Mouse (Mus musculus) MEL (cell line): ENCODE results near the gene Pafah1b1. TPM values are rescaled to one million over a fixed set of nuclear protein-coding genes. Genes with fewer than 3 reads are reported as not detected.

Experiments
- DNase-seq: peaks from one replicate; pipeline ENCODE4 v3.0.0; 2011; ENCODE audit warnings: low read depth, low spot score
- H3K27ac ChIP-seq: 2 replicates; pipeline ENCODE4 v1.5.1; 2012; ENCODE audit warnings: low read depth, mild to moderate bottlenecking, control low read depth, low read length, moderate library complexity; ENCODE audit not compliant: control insufficient read depth
- H3K27me3 ChIP-seq, 2 experiments: fragments of 150-350 bp in 1 of 2; sonication (generic) in 1 of 2; 2 replicates each; pipeline ENCODE4 v1.6.1; 2012; ENCODE audit warnings: low read length in 2 of 2, mild to moderate bottlenecking in 2 of 2, improper control_type of control experiment in 1 of 2, moderate library complexity in 1 of 2; ENCODE audit not compliant: insufficient read depth in 2 of 2, control insufficient read depth in 1 of 2
- H3K36me3 ChIP-seq, 2 experiments: 2 replicates each; pipeline ENCODE4 v1.6.1; 2012 to 2014; ENCODE audit warnings: low read length in 2 of 2, improper control_type of control experiment in 1 of 2, inconsistent platforms in 1 of 2, mild to moderate bottlenecking in 1 of 2; ENCODE audit not compliant: insufficient read depth in 2 of 2, control insufficient read depth in 1 of 2
- H3K4me1 ChIP-seq, 2 experiments: fragments of 150-350 bp in 1 of 2; sonication (generic) in 1 of 2; 2 replicates each; pipeline ENCODE4 v1.6.1; 2012; ENCODE audit warnings: low read length in 2 of 2, improper control_type of control experiment in 1 of 2, mild to moderate bottlenecking in 1 of 2; ENCODE audit not compliant: insufficient read depth in 2 of 2, control insufficient read depth in 1 of 2
- H3K4me3 ChIP-seq, 2 experiments: fragments of 150-350 bp in 1 of 2; sonication (generic) in 1 of 2; 2 replicates each; pipeline ENCODE4 v1.5.1; 2012; ENCODE audit warnings: low read depth in 2 of 2, low read length in 2 of 2, mild to moderate bottlenecking in 2 of 2, moderate library complexity in 2 of 2, control low read depth in 1 of 2, improper control_type of control experiment in 1 of 2; ENCODE audit not compliant: control insufficient read depth in 1 of 2, insufficient read depth in 1 of 2
- H3K79me2 ChIP-seq: 2 replicates; pipeline ENCODE4 v1.6.1; 2012; ENCODE audit warnings: mild to moderate bottlenecking, low read length, moderate library complexity; ENCODE audit not compliant: control insufficient read depth, poor library complexity, insufficient read depth
- H3K9ac ChIP-seq: 2 replicates; pipeline ENCODE4 v1.6.1; 2012; ENCODE audit warnings: low read depth, mild to moderate bottlenecking, control low read depth, low read length, moderate library complexity; ENCODE audit not compliant: control insufficient read depth, poor library complexity, severe bottlenecking
- H3K9me3 ChIP-seq: fragments of 150-350 bp; sonication (generic); replicated peaks from 2 replicates; pipeline ENCODE4 v1.6.1; 2012; ENCODE audit warnings: mild to moderate bottlenecking, low read length, improper control_type of control experiment, moderate library complexity; ENCODE audit not compliant: insufficient read depth
- CHD2 ChIP-seq: IDR thresholded peaks from 2 replicates; pipeline ENCODE4 v1.6.1; 2011; ENCODE audit warnings: low read length, improper control_type of control experiment
- ETS1 ChIP-seq: IDR thresholded peaks from 2 replicates; pipeline ENCODE4 v1.6.1; 2012; ENCODE audit warnings: low read depth, mild to moderate bottlenecking, inconsistent platforms, low read length, improper control_type of control experiment, moderate library complexity
- GABPA ChIP-seq: IDR thresholded peaks from 2 replicates; pipeline ENCODE4 v1.6.1; 2012; ENCODE audit warnings: low read depth, mild to moderate bottlenecking, inconsistent platforms, low read length, improper control_type of control experiment, moderate library complexity
- GATA1 ChIP-seq: IDR thresholded peaks from 2 replicates; pipeline ENCODE4 v1.6.1; 2011; ENCODE audit warnings: low read depth, low read length, improper control_type of control experiment
- MAFK ChIP-seq: IDR thresholded peaks from 2 replicates; pipeline ENCODE4 v1.6.1; 2011; ENCODE audit warnings: low read depth, mild to moderate bottlenecking, low read length, improper control_type of control experiment, borderline replicate concordance
- MXI1 ChIP-seq: IDR thresholded peaks from 2 replicates; pipeline ENCODE4 v1.6.1; 2011; ENCODE audit warnings: mild to moderate bottlenecking, low read depth, low read length, improper control_type of control experiment
- NRF1 ChIP-seq: IDR thresholded peaks from 2 replicates; pipeline ENCODE4 v1.6.1; 2014; ENCODE audit warnings: low read depth, mild to moderate bottlenecking, inconsistent platforms, low read length, improper control_type of control experiment, moderate library complexity; ENCODE audit not compliant: poor library complexity, insufficient read depth, severe bottlenecking
- POLR2AphosphoS2 ChIP-seq: IDR thresholded peaks from 2 replicates; pipeline ENCODE4 v1.6.1; 2011; ENCODE audit warnings: low read length, improper control_type of control experiment
- SIN3A ChIP-seq: IDR thresholded peaks from 2 replicates; pipeline ENCODE4 v1.6.1; 2012; ENCODE audit warnings: low read length, improper control_type of control experiment, inconsistent platforms
- SMC3 ChIP-seq: IDR thresholded peaks from 2 replicates; pipeline ENCODE4 v1.6.1; 2011; ENCODE audit warnings: low read depth, low read length, improper control_type of control experiment
- TAL1 ChIP-seq: IDR thresholded peaks from 2 replicates; pipeline ENCODE4 v1.6.1; 2012; ENCODE audit warnings: mild to moderate bottlenecking, inconsistent platforms, low read length, moderate library complexity, mixed read lengths
- TBP ChIP-seq: IDR thresholded peaks from 2 replicates; pipeline ENCODE4 v1.8.0; 2011; ENCODE audit warnings: low read depth, low read length, improper control_type of control experiment
- TCF12 ChIP-seq: IDR thresholded peaks from 2 replicates; pipeline ENCODE4 v1.6.1; 2014; ENCODE audit warnings: low read depth, mild to moderate bottlenecking, inconsistent platforms, low read length, improper control_type of control experiment, moderate library complexity
- USF2 ChIP-seq, 2 experiments: IDR thresholded peaks; 2 replicates each; pipeline ENCODE4 v1.6.1; 2011 to 2012; ENCODE audit warnings: improper control_type of control experiment in 2 of 2, low read length in 2 of 2, borderline replicate concordance in 1 of 2, inconsistent platforms in 1 of 2, low read depth in 1 of 2, mild to moderate bottlenecking in 1 of 2; ENCODE audit not compliant: insufficient read depth in 1 of 2
- ZKSCAN1 ChIP-seq: IDR thresholded peaks from 2 replicates; pipeline ENCODE4 v1.6.1; 2012; ENCODE audit warnings: low read depth, mild to moderate bottlenecking, inconsistent platforms, low read length, improper control_type of control experiment, moderate library complexity
- polyA plus RNA-seq, 2 experiments: library from polyadenylated mRNA; stranded (reverse) in 1 of 2; unstranded in 1 of 2; fragments of >175 nt in 1 of 2; fragments of >200 nt in 1 of 2; gene quantifications; 2 replicates each; pipeline versions ENCODE4 v1.2.1 to v1.2.4; 2012; ENCODE audit warnings: low replicate concordance in 2 of 2, low read depth in 1 of 2; ENCODE audit not compliant: insufficient read length in 2 of 2, insufficient read depth in 1 of 2, missing spikeins in 1 of 2
- total RNA-seq: library from RNA; depleted of rRNA; stranded (reverse); fragments of 300-350 nt; gene quantifications from 2 replicates; pipeline ENCODE4 v1.2.3, GENCODE M21; 2012

The Pafah1b1 gene
- total and polyA plus RNA-seq, 3 experiments = 54.5 to 67.4 TPM; not detected in 1

GRCm38 (mm10) chr11:74710671-74711070 lies 13.8 kb downstream of the Pafah1b1 start:
- Histone ChIP-seq H3K27ac (no peak overlapping the region), H3K27me3 (no peaks in the 10 kb centered on the region), H3K9me3 (no peaks in the 10 kb centered on the region), H3K36me3 (peaks cover 20 to 36% of the 10 kb centered on the region in 2 experiments), H3K79me2 (peaks cover 67% of the 10 kb centered on the region), H3K4me1 (peaks cover 4% of the 10 kb centered on the region in 2 experiments; a peak in 2 of 4 replicates), H3K4me3 (no peak overlapping the region), H3K9ac (no peak overlapping the region)
- TF ChIP-seq USF2 (IDR thresholded peaks at IDR 0.05; ENCODE audit: borderline replicate concordance in 1 of 2, insufficient read depth in 1 of 2, low read depth in 1 of 2, low read length in 2 of 2) (no peak), TCF12 (no peak), ZKSCAN1 (no peak), MXI1 (no peak), SMC3 (no peak), GABPA (no peak), ETS1 (no peak), MAFK (no peak), GATA1 (no peak), POLR2AphosphoS2 (no peak), NRF1 (no peak), TAL1 (no peak)
- peak; percentile 49 for DNase-seq

- no peak overlapping the region for H3K27ac ChIP-seq
- H3K4me1 ChIP-seq = peaks cover 2 to 4% of the 10 kb centered on the region in 2 experiments; a peak in 2 of 4 replicates
- H3K27me3 ChIP-seq = no peaks in the 10 kb centered on the region
- H3K79me2 ChIP-seq = peaks cover 69% of the 10 kb centered on the region
- H3K4me3 ChIP-seq = no peak overlapping the region
- no peak for DNase-seq
- H3K9ac ChIP-seq = no peak overlapping the region
- H3K36me3 ChIP-seq = peaks cover 18 to 30% of the 10 kb centered on the region in 2 experiments
- TF ChIP-seq CHD2 (no peak), GATA1 (no peak), ETS1 (peak; percentile 58), TBP (no peak), POLR2AphosphoS2 (no peak), SIN3A (0 out of 2 replicates have a peak, but pooled peaks have one; percentile 16)
- no peaks in the 10 kb centered on the region for H3K9me3 ChIP-seq
Observed at GRCm38 (mm10) chr11:74708781-74709180, 15.7 kb downstream of the Pafah1b1 start.
